Mouse (Mus musculus) limb, embryonic 15.5 days (tissue): Measurements from ENCODE around the gene Zfp651. TPM values are rescaled to one million over a fixed set of nuclear protein-coding genes. Genes with fewer than 3 reads are reported as not detected.

Source experiments
- ATAC-seq: fragments of 200-750 bp; cut with Nextera tagmentation; 2 replicates; pipeline ENCODE4 v1.8.0; 2017; ENCODE audit warnings: low read depth, moderate TSS enrichment; ENCODE audit not compliant: insufficient number of reproducible peaks, low FRiP score, low TSS enrichment
- H3K27ac ChIP-seq: fragments of 300-500 bp; sonication (generic); 2 replicates; pipeline ENCODE4 v1.5.1; 2015; ENCODE audit warnings: moderate library complexity, mild to moderate bottlenecking, inconsistent platforms
- H3K27me3 ChIP-seq: fragments of 300-500 bp; sonication (generic); 2 replicates; pipeline ENCODE4 v1.6.1; 2015; ENCODE audit warnings: inconsistent platforms
- H3K36me3 ChIP-seq: fragments of 300-500 bp; sonication (generic); 2 replicates; pipeline ENCODE4 v1.6.1; 2015; ENCODE audit warnings: inconsistent platforms
- H3K4me1 ChIP-seq: fragments of 300-500 bp; sonication (generic); 2 replicates; pipeline ENCODE4 v1.6.1; 2015; ENCODE audit warnings: inconsistent platforms
- H3K4me2 ChIP-seq: fragments of 300-500 bp; sonication (generic); 2 replicates; pipeline ENCODE4 v1.6.1; 2015; ENCODE audit warnings: mild to moderate bottlenecking, inconsistent platforms
- H3K4me3 ChIP-seq: fragments of 300-500 bp; sonication (generic); 2 replicates; pipeline ENCODE4 v1.5.1; 2015; ENCODE audit warnings: mild to moderate bottlenecking, inconsistent platforms
- H3K9ac ChIP-seq: fragments of 300-500 bp; sonication (generic); 2 replicates; pipeline ENCODE4 v1.6.1; 2015; ENCODE audit warnings: inconsistent platforms
- H3K9me3 ChIP-seq: fragments of 300-500 bp; sonication (generic); 2 replicates; pipeline ENCODE4 v1.6.1; 2016; ENCODE audit warnings: inconsistent platforms
- WGBS: fragments of 180-500 bp; shearing (Covaris S2); methylation state at CpG from one replicate; pipeline ENCODE4 v1.1.7; 2015; 5-methylcytosine and 5-hydroxymethylcytosine counted together
- polyA plus RNA-seq: library from polyadenylated mRNA; unstranded; fragments of >200 nt; fragmentation: Nextera tagmentation; extraction: Ambion mirVana; gene quantifications from 2 replicates; pipeline ENCODE4 v1.2.1, GENCODE M21; 2015

The Zfp651 gene
- polyA plus RNA-seq, 1 experiment from 2014 or later: 29.6 TPM

GRCm38 (mm10) chr9:121820765-121821164 lies 61.6 kb downstream of the Zfp651 start:
- WGBS: 70% methylated on average over 5 of the region's 5 CpGs
- Histone ChIP-seq H3K4me1 (peaks cover 26% of the 10 kb centered on the region), H3K4me2 (no peak overlapping the region), H3K36me3 (no peaks in the 10 kb centered on the region), H3K27me3 (no peaks in the 10 kb centered on the region), H3K4me3 (no peak overlapping the region), H3K9me3 (no peaks in the 10 kb centered on the region), H3K9ac (no peak overlapping the region), H3K27ac (no peak overlapping the region)
- ATAC-seq: no peak

Other genes starting within 250 kb of the Zfp651 start
- 0.24 and 0.48 TPM in 2 replicates for gene Lyzl4, start 117.2 kb upstream of the Zfp651 start, polyA plus RNA-seq
- gene Vipr1, start 116.6 kb upstream of the Zfp651 start, polyA plus RNA-seq: 0.47 and 0.60 TPM in 2 replicates
- gene Sec22c, start 53.8 kb upstream of the Zfp651 start, polyA plus RNA-seq: 11.7 and 12.2 TPM in 2 replicates
- 117 and 119 TPM in 2 replicates for gene Ss18l2, start 49.0 kb upstream of the Zfp651 start, polyA plus RNA-seq
- 68.1 and 76.9 TPM in 2 replicates for gene Nktr, start 40.2 kb upstream of the Zfp651 start, polyA plus RNA-seq
- gene Klhl40, start 18.3 kb downstream of the Zfp651 start, polyA plus RNA-seq: 14.0 and 35.3 TPM in 2 replicates
- gene Hhatl, start 33.2 kb downstream of the Zfp651 start, polyA plus RNA-seq: 1.4 and 5.5 TPM in 2 replicates
- 0.35 and 0.46 TPM in 2 replicates for gene Ccdc13, start 80.1 kb downstream of the Zfp651 start, polyA plus RNA-seq
- 333 and 347 TPM in 2 replicates for gene Higd1a, start 99.0 kb downstream of the Zfp651 start, polyA plus RNA-seq
- 0.51 and 0.92 TPM in 2 replicates for gene Ackr2, start 139.0 kb downstream of the Zfp651 start, polyA plus RNA-seq
- not detected in 2 replicates for gene Cyp8b1, start 157.0 kb downstream of the Zfp651 start, polyA plus RNA-seq
- 7.6 and 10.0 TPM in 2 replicates for gene Fam198a, start 191.7 kb downstream of the Zfp651 start, polyA plus RNA-seq
- gene Pomgnt2, start 237.8 kb downstream of the Zfp651 start, polyA plus RNA-seq: 20.5 and 20.7 TPM in 2 replicates